Mouse (Mus musculus) liver, embryonic 16.5 days (tissue): ENCODE measurements around the gene Tbc1d22b. TPM values are rescaled to one million over a fixed set of nuclear protein-coding genes. Genes with fewer than 3 reads are reported as not detected.
"Not testable (repeated sequence)": the region's sequence is repeated elsewhere in the genome, so short reads cannot be mapped to it uniquely, and the experiment has no call there.

Experiments
- ATAC-seq: fragments of 200-750 bp; cut with Nextera tagmentation; 2 replicates; pipeline ENCODE4 v1.8.0; 2017; ENCODE audit warnings: low read depth, mild to moderate bottlenecking, moderate number of reproducible peaks, moderate library complexity
- H3K27ac ChIP-seq: fragments of 300-500 bp; sonication (generic); 2 replicates; pipeline ENCODE4 v1.5.1; 2014; ENCODE audit warnings: mild to moderate bottlenecking, low read length
- H3K27me3 ChIP-seq: fragments of 300-500 bp; sonication (generic); 2 replicates; pipeline ENCODE4 v1.6.1; 2014; ENCODE audit warnings: low read depth, low read length, mixed read lengths; ENCODE audit not compliant: control insufficient read depth, insufficient read depth
- H3K36me3 ChIP-seq: fragments of 300-500 bp; sonication (generic); 2 replicates; pipeline ENCODE4 v1.6.1; 2014; ENCODE audit warnings: mild to moderate bottlenecking; ENCODE audit not compliant: control insufficient read depth, insufficient read depth
- H3K4me1 ChIP-seq: fragments of 300-500 bp; sonication (generic); 2 replicates; pipeline ENCODE4 v1.6.1; 2014; ENCODE audit warnings: low read depth, low read length, mixed read lengths; ENCODE audit not compliant: control insufficient read depth
- H3K4me2 ChIP-seq: fragments of 300-500 bp; sonication (generic); 2 replicates; pipeline ENCODE4 v1.6.1; 2014; ENCODE audit warnings: low read depth, low read length, mixed read lengths
- H3K4me3 ChIP-seq: fragments of 300-500 bp; sonication (generic); 2 replicates; pipeline ENCODE4 v1.5.1; 2014; ENCODE audit warnings: low read depth, mild to moderate bottlenecking, low read length
- H3K9ac ChIP-seq: fragments of 300-500 bp; sonication (generic); 2 replicates; pipeline ENCODE4 v1.6.1; 2014; ENCODE audit warnings: low read depth, low read length
- H3K9me3 ChIP-seq: fragments of 300-500 bp; sonication (generic); replicated peaks from 2 replicates; pipeline ENCODE4 v1.6.1; 2016; ENCODE audit warnings: low read length; ENCODE audit not compliant: control insufficient read depth
- WGBS: fragments of 180-500 bp; shearing (Covaris S2); extraction: QIAGEN DNeasy Blood & Tissue Kit; methylation state at CpG from one replicate; pipeline ENCODE4 v1.1.7; 2014; ENCODE audit not compliant: insufficient replicate concordance; 5-methylcytosine and 5-hydroxymethylcytosine counted together
- polyA plus RNA-seq: library from polyadenylated mRNA; unstranded; fragments of >200 nt; fragmentation: Nextera tagmentation; extraction: Ambion mirVana; gene quantifications from 2 replicates; pipeline ENCODE4 v1.2.1, GENCODE M21; 2015

Gene Tbc1d22b
- polyA plus RNA-seq, 1 experiment from 2014 or later: 2.7 TPM

DNA sequence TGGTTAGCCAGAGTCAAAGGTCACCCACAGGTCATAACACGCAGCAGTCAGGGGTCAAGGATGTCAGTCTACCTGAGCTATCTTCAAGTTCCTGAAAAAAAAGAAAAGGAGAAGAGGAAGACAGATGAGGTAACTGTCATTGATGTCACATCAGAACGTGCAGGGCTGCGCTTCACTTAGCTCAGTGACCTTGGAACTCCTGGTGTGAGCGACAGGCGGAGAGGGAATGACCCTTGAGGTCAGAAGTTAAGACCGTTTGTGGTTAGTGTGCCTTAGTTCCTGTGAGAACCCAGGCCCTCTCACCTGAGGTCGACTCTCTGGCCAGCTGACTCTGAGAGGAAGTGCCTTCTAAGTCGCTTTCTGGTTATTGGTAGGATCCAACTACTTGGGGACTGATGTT is 38.9 kb upstream of the Tbc1d22b start:
- Histone ChIP-seq H3K9me3 (no peaks in the 10 kb centered on the region), H3K9ac (peak overlapping the region; percentile 53), H3K36me3 (no peaks in the 10 kb centered on the region), H3K4me1 (peaks cover 56% of the 10 kb centered on the region), H3K4me3 (no peak overlapping the region), H3K27me3 (no peaks in the 10 kb centered on the region), H3K4me2 (no peak overlapping the region), H3K27ac (peak overlapping the region; percentile 87)
- ATAC-seq: no peak
- 39% methylated on average over 8 of the region's 8 CpGs for WGBS

DNA sequence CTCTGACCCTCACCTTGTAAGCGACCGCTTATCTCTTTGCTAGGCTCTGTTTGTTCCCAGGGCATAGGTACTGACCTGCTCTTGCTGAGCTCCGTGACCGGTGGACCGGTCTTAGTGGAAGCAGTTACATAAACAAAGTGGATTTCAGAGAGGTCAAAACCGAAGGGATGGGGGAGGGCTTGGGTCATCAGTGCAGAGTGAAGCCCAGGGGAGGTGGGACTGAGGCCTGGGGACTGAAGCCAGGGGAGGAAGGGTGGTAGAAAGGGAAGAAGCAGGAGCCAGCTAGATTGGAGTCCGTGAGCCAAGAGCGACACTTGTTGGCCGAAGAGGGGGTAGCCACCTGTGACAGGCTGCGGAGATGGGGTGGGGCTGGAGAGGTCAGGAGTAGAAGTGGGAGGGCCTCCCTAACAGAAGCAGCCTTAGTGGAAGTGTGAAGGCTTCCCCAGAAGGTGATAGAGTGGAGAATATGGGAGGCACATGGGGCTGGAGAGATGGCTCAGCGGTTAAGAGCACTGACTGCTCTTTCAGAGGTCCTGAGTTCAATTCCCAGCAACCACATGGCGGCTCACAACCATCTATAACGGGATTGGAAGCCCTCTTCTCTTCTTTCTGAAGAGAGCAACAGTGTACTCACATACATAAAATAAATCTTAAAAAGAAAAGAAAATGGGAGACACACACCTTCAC is 36.4 kb upstream of the Tbc1d22b start:
- peak overlapping the region; percentile 63 for H3K27ac ChIP-seq
- peaks cover 56% of the 10 kb centered on the region for H3K4me1 ChIP-seq
- no peak overlapping the region for H3K4me3 ChIP-seq
- peak overlapping the region; percentile 29 for H3K9ac ChIP-seq
- no peaks in the 10 kb centered on the region for H3K36me3 ChIP-seq
- WGBS: 27% methylated on average over 13 of the region's 13 CpGs
- ATAC-seq: peak; percentile 84
- H3K9me3 ChIP-seq: no peaks in the 10 kb centered on the region
- H3K4me2 ChIP-seq: no peak overlapping the region
- H3K27me3 ChIP-seq: no peaks in the 10 kb centered on the region

- no peak overlapping the region for H3K4me3 ChIP-seq
- H3K27ac ChIP-seq: peak overlapping the region; percentile 59
- WGBS: 3% methylated on average over 11 of the region's 11 CpGs
- ATAC-seq: no peak
- no peak overlapping the region for H3K4me2 ChIP-seq
- no peaks in the 10 kb centered on the region for H3K27me3 ChIP-seq
- no peak overlapping the region for H3K9ac ChIP-seq
- H3K36me3 ChIP-seq: no peaks in the 10 kb centered on the region
- no peaks in the 10 kb centered on the region for H3K9me3 ChIP-seq
- H3K4me1 ChIP-seq: peaks cover 44% of the 10 kb centered on the region
Observed at GRCm38 (mm10) chr17:29514435-29514834, 35.1 kb upstream of the Tbc1d22b start.

- H3K4me3 ChIP-seq, H3K4me2 ChIP-seq, H3K36me3 ChIP-seq, H3K4me1 ChIP-seq, H3K27ac ChIP-seq, ATAC-seq, H3K27me3 ChIP-seq, H3K9me3 ChIP-seq, H3K9ac ChIP-seq: not testable (repeated sequence)
- WGBS: 55% methylated on average over 5 of the region's 5 CpGs
Observed at GRCm38 (mm10) chr17:29518665-29519064, 30.9 kb upstream of the Tbc1d22b start.

DNA sequence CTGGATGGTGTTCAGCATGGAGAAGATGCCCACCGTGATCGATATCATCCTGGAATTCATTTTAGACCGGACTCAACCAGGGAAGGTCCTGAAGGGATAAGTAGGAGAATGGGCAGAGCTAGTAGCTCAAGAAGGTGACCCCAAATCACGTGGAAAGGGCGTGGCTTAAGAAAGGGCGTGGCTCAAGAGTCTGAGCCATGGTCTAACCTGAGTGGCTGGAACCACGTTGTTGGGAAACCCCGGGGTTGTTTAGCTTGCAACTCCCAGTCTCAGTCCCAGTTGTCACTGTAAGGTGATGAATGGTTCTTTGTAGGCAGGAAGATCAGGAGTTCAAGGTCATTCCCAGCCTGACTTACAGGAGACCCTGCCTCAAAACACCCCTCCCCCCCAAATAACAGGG is 29.9 kb upstream of the Tbc1d22b start:
- no peak overlapping the region for H3K27ac ChIP-seq
- ATAC-seq: no peak
- peaks cover under 1% of the 10 kb centered on the region; the same call in 1 of the 2 replicates for H3K4me1 ChIP-seq
- H3K4me3 ChIP-seq: no peak overlapping the region
- H3K36me3 ChIP-seq: no peaks in the 10 kb centered on the region
- no peaks in the 10 kb centered on the region for H3K9me3 ChIP-seq
- H3K4me2 ChIP-seq: no peak overlapping the region
- no peaks in the 10 kb centered on the region for H3K27me3 ChIP-seq
- 59% methylated on average over 8 of the region's 8 CpGs for WGBS
- H3K9ac ChIP-seq: no peak overlapping the region

DNA sequence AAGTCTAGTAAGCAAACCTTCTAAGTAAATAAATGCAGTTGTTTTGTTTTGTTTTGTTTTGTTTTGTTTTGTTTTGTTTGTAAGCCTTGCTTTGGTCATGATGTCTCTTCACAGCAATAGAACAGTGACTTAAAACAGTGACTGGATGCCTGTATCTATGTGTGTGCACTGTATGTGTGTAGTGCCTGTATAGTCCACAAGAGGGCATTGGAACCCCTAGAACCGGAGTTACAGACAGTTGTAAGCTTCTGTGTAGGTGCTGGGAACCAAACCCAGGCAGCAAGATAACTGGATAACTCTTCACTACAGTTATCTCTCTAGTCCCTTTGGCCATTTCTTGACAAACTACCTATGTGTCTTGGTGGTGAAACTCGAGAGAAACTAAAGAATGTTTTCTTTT is 24.0 kb upstream of the Tbc1d22b start:
- no peak overlapping the region for H3K4me3 ChIP-seq
- H3K27ac ChIP-seq: no peak overlapping the region
- H3K9ac ChIP-seq: no peak overlapping the region
- H3K4me1 ChIP-seq: no peaks in the 10 kb centered on the region
- no peaks in the 10 kb centered on the region for H3K9me3 ChIP-seq
- no peak overlapping the region for H3K4me2 ChIP-seq
- H3K36me3 ChIP-seq: no peaks in the 10 kb centered on the region
- H3K27me3 ChIP-seq: no peaks in the 10 kb centered on the region
- ATAC-seq: no peak
- WGBS: 55% methylated on average over 2 of the region's 2 CpGs

- Histone ChIP-seq H3K27me3 (no peaks in the 10 kb centered on the region), H3K27ac (no peak overlapping the region), H3K4me2 (no peak overlapping the region), H3K9ac (no peak overlapping the region), H3K4me1 (no peaks in the 10 kb centered on the region), H3K9me3 (no peaks in the 10 kb centered on the region), H3K36me3 (no peaks in the 10 kb centered on the region), H3K4me3 (no peak overlapping the region)
- ATAC-seq: no peak
- WGBS: 72% methylated on average over 8 of the region's 8 CpGs
Observed at GRCm38 (mm10) chr17:29528568-29529187, 20.9 kb upstream of the Tbc1d22b start.

DNA sequence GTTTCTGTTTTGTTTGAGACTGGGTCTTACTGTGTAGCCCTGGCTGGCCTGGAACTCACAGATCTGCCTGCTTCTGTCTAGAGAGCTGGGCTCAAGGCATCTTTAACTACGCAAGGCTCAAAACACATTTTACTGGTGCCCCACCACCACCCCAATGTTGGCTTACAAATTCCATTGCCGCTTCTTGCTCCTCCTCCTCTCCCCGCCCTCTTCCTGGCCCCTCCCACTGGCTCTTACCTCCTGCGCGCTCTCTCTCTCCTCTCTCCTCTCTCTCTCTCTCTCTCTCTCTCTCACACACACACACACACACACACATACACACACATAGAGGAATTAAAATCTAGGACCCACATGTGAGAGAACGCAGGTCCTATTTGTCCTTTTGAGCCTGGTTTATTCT is 19.1 kb upstream of the Tbc1d22b start:
- no peak for ATAC-seq
- H3K27ac ChIP-seq: no peak overlapping the region

DNA sequence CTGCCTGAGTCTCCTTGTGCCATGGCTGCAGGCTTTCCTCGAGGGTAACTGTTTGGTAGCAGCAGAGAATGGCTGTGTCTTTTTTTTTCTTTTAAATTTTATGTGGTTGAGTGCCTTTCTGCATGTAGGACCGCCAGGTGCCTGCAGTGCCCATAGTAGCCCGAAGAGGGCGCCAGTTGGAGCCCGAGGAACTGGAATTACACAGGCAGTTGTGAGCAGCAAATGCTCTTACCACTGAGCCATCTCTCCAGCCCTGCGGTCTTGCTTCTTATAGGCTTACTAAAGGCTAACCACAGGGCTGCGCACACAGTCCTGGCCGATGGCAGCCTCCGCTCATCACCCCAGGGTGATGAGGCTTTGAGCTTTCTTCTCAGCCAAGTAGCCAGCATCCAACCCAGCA is 18.3 kb upstream of the Tbc1d22b start:
- H3K4me3 ChIP-seq: no peak overlapping the region
- H3K27me3 ChIP-seq: no peaks in the 10 kb centered on the region
- no peaks in the 10 kb centered on the region for H3K4me1 ChIP-seq
- no peak overlapping the region for H3K27ac ChIP-seq
- H3K36me3 ChIP-seq: no peaks in the 10 kb centered on the region
- no peak overlapping the region for H3K9ac ChIP-seq
- WGBS: 60% methylated on average over 9 of the region's 9 CpGs
- H3K9me3 ChIP-seq: no peaks in the 10 kb centered on the region
- ATAC-seq: no peak
- H3K4me2 ChIP-seq: no peak overlapping the region

More for the DNA sequence above, 19.1 kb upstream of the Tbc1d22b start:
- H3K9ac ChIP-seq: no peak overlapping the region
- H3K36me3 ChIP-seq: no peaks in the 10 kb centered on the region
- no peaks in the 10 kb centered on the region for H3K27me3 ChIP-seq
- H3K4me3 ChIP-seq: no peak overlapping the region
- no peak overlapping the region for H3K4me2 ChIP-seq
- no peaks in the 10 kb centered on the region for H3K9me3 ChIP-seq
- WGBS: 70% methylated on average over 6 of the region's 6 CpGs
- no peaks in the 10 kb centered on the region for H3K4me1 ChIP-seq
